Mouse (Mus musculus): ENCODE data around the gene Cd22. TPM values are rescaled to one million over a fixed set of nuclear protein-coding genes. Genes with fewer than 3 reads are reported as not detected.
A peak's percentile ranks its signal among the peaks of the same experiment; 100 is the strongest.
"Not testable (repeated sequence)": the region's sequence is repeated elsewhere in the genome, so short reads cannot be mapped to it uniquely, and the experiment has no call there.

Gene Cd22
- polyA plus RNA-seq, 1 experiment from 2014 or later = not detected

DNA sequence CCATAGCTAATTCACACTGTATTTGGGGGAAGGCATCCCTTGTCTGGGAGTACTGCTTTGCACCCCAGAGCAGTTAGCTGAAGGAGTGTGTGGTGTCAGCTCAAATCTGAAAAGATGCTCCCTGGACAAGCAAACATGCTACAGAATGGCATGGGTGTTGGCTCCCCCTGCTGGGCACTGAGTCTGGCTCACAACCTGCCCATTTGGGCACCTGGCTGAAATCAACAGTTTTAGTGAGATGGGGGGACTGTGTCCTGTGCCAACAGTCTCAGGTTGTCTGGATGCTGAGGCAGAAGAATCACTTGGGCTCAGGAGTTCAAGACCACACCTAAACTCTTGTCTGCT lies 20.9 kb downstream of the Cd22 start:
- Histone ChIP-seq H3K27me3 (ENCODE audit: low read depth, poor library complexity, severe bottlenecking) (peaks cover 4% of the 10 kb centered on the region; the same call in 1 of the 2 replicates), H3K27ac (no peak overlapping the region), H3K9me3 (replicated peaks) (no peaks in the 10 kb centered on the region), H3K36me3 (no peaks in the 10 kb centered on the region), H3K4me1 (peaks cover 11% of the 10 kb centered on the region; the same call in 1 of the 2 replicates), H3K4me3 (peak overlapping the region; percentile 36; the same call in 1 of the 2 replicates)
- peak; percentile 80 for DNase-seq (ENCODE audit: low spot score)

DNA sequence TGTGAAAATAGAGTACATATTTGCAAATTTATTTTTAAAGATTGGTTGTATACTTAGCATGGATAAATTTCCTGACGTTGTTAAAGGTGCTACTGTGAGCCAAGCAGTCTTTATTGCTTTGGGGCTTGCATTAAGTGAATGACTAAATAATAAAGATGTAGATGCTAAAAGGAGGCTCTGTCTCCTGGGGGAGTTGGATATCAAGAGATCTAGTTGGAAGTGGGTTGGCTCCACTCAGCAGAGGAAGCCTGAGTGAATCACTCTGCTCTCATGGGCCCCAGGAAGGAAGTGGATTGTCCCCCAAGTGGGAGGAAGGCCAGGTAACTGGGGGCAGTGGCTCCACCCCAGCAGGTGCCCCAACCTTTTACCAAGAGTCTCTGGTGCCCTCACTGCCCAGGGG lies 22.4 kb downstream of the Cd22 start:
- no peak overlapping the region for H3K4me3 ChIP-seq
- no peaks in the 10 kb centered on the region for H3K9me3 ChIP-seq (replicated peaks)
- no peaks in the 10 kb centered on the region for H3K36me3 ChIP-seq
- H3K4me1 ChIP-seq = peaks cover 11% of the 10 kb centered on the region; the same call in 1 of the 2 replicates
- 79% methylated on average over 1 of the region's 1 CpGs for WGBS
- no peak overlapping the region for H3K27ac ChIP-seq
- H3K27me3 ChIP-seq (ENCODE audit: low read depth, poor library complexity, severe bottlenecking) = peaks cover 4% of the 10 kb centered on the region; the same call in 1 of the 2 replicates
- DNase-seq (ENCODE audit: low spot score) = no peak

DNA sequence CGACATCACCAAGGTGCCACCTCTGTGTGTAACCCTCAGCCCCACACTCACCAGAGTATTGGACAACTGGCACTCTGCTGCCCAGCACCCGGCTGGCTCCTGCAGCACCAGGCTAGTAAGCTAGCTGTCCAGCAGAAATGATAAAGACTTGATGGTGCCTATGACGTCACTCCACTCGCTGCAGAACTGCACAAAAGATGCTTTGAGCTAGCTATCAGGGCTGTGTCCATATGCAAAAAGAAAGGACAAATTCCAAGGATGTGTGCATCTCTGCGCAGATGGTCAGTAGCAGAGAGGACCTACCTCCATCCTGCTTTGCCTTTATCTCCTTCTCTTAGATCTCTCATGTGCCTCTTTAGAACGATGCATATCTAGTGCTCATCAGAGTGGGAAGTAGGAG lies 24.1 kb downstream of the Cd22 start, which contains the start of gene Ffar3:
TSS of gene Ffar3 (minus strand) at position 101 of the 400 bp plus-strand sequence.
- H3K27ac ChIP-seq = no peak within 1 kb of the TSS

DNA sequence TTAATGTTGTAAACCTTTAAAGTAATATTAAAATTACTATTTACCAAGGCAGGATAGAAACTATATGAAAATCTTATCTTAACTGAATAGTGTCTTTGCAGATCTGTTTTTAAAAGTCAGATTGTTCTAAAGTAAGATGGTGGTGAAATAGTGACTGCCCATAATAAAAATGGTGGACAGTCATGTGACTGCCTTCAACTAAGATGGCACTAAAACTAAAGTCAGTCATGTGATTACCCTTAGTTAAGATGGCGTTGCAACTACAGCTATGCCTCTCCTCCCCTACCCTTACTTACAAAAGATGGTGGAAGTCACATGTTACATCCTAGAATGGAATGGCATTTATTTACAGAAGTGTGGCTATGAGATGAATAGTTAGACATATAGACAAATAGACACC lies 28.7 kb downstream of the Cd22 start:
- H3K27ac ChIP-seq = no peak overlapping the region
- peaks cover 4% of the 10 kb centered on the region; the same call in 1 of the 2 replicates for H3K27me3 ChIP-seq (ENCODE audit: low read depth, poor library complexity, severe bottlenecking)
- H3K4me3 ChIP-seq = no peak overlapping the region
- 86% methylated on average over 1 of the region's 1 CpGs for WGBS
- no peaks in the 10 kb centered on the region for H3K4me1 ChIP-seq
- H3K9me3 ChIP-seq (replicated peaks) = no peaks in the 10 kb centered on the region
- DNase-seq (ENCODE audit: low spot score) = no peak
- H3K36me3 ChIP-seq = no peaks in the 10 kb centered on the region

More for the DNA sequence above, 24.1 kb downstream of the Cd22 start, which contains the start of gene Ffar3:
- 89% methylated on average over 6 of the region's 6 CpGs for WGBS
- no peaks in the 10 kb centered on the region for H3K9me3 ChIP-seq (replicated peaks)
- H3K36me3 ChIP-seq = no peaks in the 10 kb centered on the region
- H3K4me1 ChIP-seq = peaks cover 11% of the 10 kb centered on the region; the same call in 1 of the 2 replicates
- no peak within 1 kb of the TSS for H3K4me3 ChIP-seq
- peaks cover 4% of the 10 kb centered on the region; the same call in 1 of the 2 replicates for H3K27me3 ChIP-seq (ENCODE audit: low read depth, poor library complexity, severe bottlenecking)
- DNase-seq (ENCODE audit: low spot score) = no peak

DNA sequence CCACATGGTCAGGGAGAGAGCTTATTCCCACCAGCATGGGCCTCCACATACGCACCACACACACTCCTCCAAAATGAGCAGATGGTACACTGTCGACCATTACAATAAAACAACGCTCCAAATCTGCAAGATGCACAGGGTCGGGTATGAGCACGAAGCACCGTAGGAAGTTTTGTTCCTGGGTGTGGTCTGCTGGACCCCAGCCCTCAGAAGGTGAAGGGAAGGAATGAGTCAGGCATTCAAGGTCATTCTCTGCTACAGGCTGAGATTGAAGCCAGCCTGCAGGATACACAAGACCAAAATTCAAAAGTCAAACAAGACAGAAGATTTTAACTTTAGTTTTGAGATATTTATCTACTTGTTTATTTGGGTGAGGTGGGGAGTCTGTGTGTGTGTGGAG lies 32.2 kb downstream of the Cd22 start:
- no peaks in the 10 kb centered on the region for H3K36me3 ChIP-seq
- no peaks in the 10 kb centered on the region for H3K27me3 ChIP-seq (ENCODE audit: low read depth, poor library complexity, severe bottlenecking)
- no peak overlapping the region for H3K27ac ChIP-seq
- H3K4me3 ChIP-seq = no peak overlapping the region
- H3K9me3 ChIP-seq (replicated peaks) = no peaks in the 10 kb centered on the region
- WGBS = 90% methylated on average over 6 of the region's 6 CpGs
- peaks cover 18% of the 10 kb centered on the region for H3K4me1 ChIP-seq
- DNase-seq (ENCODE audit: low spot score) = no peak

DNA sequence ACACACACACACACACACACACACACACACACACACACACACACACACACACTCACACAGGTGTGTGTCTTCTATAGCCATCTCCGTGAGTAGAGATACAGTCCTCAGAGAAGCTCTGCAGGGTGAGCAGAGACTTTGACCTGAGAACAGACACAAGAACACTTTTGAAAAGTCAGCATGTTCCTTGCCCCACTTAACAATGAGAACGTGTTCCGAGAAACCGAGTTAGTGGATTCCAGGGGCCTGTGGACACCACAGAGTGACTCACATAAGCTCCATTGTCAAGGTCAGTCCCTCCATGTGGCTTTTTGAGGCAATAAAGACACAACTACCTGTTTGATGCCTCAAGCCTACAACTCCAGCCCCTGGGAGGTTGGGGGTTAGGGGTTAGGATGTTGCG lies 32.8 kb downstream of the Cd22 start:
- Histone ChIP-seq H3K4me1 (peaks cover 18% of the 10 kb centered on the region), H3K4me3 (no peak overlapping the region), H3K36me3 (no peaks in the 10 kb centered on the region), H3K27me3 (ENCODE audit: low read depth, poor library complexity, severe bottlenecking) (no peaks in the 10 kb centered on the region), H3K9me3 (replicated peaks) (no peaks in the 10 kb centered on the region), H3K27ac (no peak overlapping the region)
- WGBS = 85% methylated on average over 5 of the region's 5 CpGs
- no peak for DNase-seq (ENCODE audit: low spot score)

DNA sequence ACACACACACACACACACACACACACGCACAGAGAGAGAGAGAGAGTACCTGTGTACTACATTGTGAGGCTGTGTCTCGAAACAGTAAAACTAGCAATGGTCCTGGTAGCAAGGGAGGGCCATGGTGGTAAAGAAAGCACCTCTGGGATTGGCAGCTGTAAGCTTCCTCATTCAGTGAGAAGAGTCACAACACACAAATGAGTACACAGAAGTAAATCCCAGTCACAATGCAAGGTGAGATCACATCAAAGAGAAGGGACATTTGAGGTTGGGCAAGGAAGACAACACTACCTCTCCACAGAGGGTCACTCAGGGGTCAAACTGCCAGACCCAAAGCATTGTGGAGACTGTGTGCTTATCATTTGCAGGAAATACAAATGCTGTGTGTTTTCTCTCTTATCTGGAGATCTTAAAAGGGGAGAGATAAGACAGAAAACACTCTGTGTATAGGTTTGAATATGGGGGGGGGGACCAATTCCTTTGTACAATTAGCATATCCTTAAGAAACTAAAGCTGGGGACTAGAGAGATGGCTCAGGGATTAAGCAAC lies 33.6 kb downstream of the Cd22 start:
- Histone ChIP-seq H3K4me3 (no peak overlapping the region), H3K4me1 (peaks cover 18% of the 10 kb centered on the region), H3K27me3 (ENCODE audit: low read depth, poor library complexity, severe bottlenecking) (no peaks in the 10 kb centered on the region), H3K27ac (no peak overlapping the region), H3K9me3 (replicated peaks) (no peaks in the 10 kb centered on the region), H3K36me3 (no peaks in the 10 kb centered on the region)
- DNase-seq (ENCODE audit: low spot score) = no peak
- WGBS = 72% methylated on average over 2 of the region's 2 CpGs

DNA sequence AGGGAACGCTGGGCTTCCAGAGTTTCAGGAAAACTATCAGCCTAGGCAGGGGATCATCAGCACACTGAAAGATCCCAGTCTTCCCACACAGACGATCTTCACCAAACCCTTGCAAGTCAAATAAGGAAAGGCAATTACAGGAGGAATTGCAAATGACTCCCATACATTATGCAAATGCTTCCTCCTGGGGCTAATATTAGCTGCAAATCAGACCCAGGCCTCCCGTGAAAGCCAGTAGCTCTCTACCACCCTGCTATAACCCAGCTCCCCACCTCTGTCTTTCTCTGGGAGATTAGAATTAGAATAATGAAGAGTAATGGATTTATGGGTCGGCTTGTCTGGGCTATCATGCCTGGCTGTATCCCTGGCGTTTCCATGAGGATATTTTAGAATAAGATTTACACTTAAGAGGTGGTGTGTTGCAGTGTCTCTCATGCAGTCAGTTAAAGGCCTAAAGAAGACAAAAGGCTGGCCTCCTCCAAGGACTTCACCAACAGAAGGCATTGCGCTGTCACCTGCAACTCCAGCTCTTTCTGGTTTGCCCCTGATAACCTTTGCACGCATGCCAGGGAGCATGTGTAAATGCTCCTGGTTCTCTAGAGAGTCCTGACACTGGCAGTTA lies 35.4 kb downstream of the Cd22 start:
- 22% methylated on average over 7 of the region's 7 CpGs for WGBS

DNA sequence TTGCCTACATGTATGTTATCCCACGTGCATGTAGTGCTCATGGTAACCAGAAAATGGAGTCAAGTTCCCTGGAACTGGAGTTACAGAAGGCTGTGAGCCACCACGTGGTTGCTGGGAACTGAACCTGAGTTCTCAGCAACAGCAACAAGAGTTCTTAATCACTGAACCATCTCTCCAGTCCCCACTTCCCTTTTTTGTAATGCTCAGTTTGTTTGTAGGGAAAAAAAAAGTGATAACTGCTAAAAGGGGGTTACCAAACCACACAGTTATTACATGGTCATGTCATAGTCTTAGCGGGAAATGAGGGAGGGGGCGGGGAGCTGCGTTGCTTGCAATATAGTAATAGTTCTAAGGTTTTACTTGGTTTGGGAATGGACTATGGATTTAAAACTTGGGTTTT lies 38.0 kb downstream of the Cd22 start:
- H3K9me3 ChIP-seq (replicated peaks) = no peaks in the 10 kb centered on the region
- no peak overlapping the region for H3K27ac ChIP-seq
- no peaks in the 10 kb centered on the region for H3K27me3 ChIP-seq (ENCODE audit: low read depth, poor library complexity, severe bottlenecking)
- DNase-seq (ENCODE audit: low spot score) = no peak
- H3K4me1 ChIP-seq = peaks cover 18% of the 10 kb centered on the region
- no peak overlapping the region for H3K4me3 ChIP-seq
- 89% methylated on average over 5 of the region's 5 CpGs for WGBS
- no peaks in the 10 kb centered on the region for H3K36me3 ChIP-seq

More for the DNA sequence above, 35.4 kb downstream of the Cd22 start:
- H3K4me3 ChIP-seq = no peak overlapping the region
- H3K36me3 ChIP-seq = no peaks in the 10 kb centered on the region
- H3K27ac ChIP-seq = no peak overlapping the region
- DNase-seq (ENCODE audit: low spot score) = no peak
- no peaks in the 10 kb centered on the region for H3K27me3 ChIP-seq (ENCODE audit: low read depth, poor library complexity, severe bottlenecking)
- H3K9me3 ChIP-seq (replicated peaks) = no peaks in the 10 kb centered on the region
- H3K4me1 ChIP-seq = peaks cover 18% of the 10 kb centered on the region

DNA sequence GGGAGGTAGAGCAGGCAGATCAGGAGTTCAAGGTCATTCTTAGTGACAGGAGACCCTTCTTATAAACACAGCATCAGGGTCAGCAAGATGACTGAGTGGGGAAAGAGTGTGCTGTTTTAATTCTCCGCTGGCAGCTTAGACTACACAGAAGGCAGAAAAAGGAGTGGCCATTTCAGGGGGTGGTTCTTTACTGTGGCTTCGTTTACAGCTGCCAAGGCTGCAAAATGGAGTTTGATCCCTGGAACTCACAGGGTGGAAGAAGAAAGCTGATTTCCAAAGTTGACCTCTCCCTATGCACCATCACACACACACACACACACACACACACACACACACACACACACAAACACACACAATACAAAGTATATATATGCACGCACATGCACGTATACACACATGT lies 38.8 kb downstream of the Cd22 start:
- H3K27me3 ChIP-seq (ENCODE audit: low read depth, poor library complexity, severe bottlenecking) = no peaks in the 10 kb centered on the region
- H3K9me3 ChIP-seq (replicated peaks) = no peaks in the 10 kb centered on the region
- no peak overlapping the region for H3K27ac ChIP-seq
- no peaks in the 10 kb centered on the region for H3K36me3 ChIP-seq
- 81% methylated on average over 4 of the region's 4 CpGs for WGBS
- H3K4me3 ChIP-seq = no peak overlapping the region
- H3K4me1 ChIP-seq = peaks cover 18% of the 10 kb centered on the region
- no peak for DNase-seq (ENCODE audit: low spot score)

DNA sequence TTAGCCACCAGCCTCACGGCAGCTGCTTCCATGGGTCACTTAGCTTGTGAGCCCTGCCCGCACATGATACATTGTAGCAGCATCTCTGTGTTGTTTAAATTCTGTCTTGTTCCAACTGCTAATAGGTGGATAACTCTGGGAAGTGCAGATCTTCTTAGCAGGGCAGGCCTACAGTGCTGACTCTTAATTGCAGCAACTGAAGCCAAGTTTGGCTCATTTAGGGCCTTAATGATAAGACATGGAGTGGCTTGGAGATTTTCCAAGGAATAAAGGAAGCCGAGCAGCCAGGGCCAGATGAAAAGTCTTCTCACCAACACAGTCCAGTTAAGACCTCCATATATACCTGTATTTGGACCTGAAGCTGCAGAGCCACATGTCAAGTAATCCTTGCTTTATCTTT lies 39.8 kb downstream of the Cd22 start:
- Histone ChIP-seq H3K27ac (no peak overlapping the region), H3K27me3 (ENCODE audit: low read depth, poor library complexity, severe bottlenecking) (no peaks in the 10 kb centered on the region), H3K9me3 (replicated peaks) (no peaks in the 10 kb centered on the region), H3K4me3 (no peak overlapping the region), H3K36me3 (no peaks in the 10 kb centered on the region), H3K4me1 (peaks cover 18% of the 10 kb centered on the region)
- no peak for DNase-seq (ENCODE audit: low spot score)
- 92% methylated on average over 3 of the region's 3 CpGs for WGBS

DNA sequence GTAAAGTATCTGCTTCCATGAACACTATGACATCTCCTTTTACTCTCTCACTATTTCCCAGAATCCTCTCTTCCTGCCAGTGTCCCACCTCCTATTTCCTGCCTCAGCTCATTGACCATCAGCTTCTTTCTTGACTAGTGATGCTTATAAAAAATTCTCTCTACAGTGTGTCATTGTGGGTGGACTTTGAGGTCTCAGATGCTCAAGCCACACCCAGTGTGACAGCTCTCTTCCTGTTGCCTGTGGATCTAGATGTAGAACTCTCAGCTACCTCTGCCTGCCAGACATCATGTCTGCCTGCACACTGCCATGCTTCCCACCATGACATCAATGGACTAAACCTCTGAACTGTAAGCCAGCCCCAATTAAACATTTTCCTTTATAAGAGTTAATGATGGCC lies 42.9 kb downstream of the Cd22 start:
- Histone ChIP-seq H3K4me1 (no peaks in the 10 kb centered on the region), H3K4me3 (no peak overlapping the region), H3K9me3 (replicated peaks) (no peaks in the 10 kb centered on the region), H3K27ac (no peak overlapping the region), H3K27me3 (ENCODE audit: low read depth, poor library complexity, severe bottlenecking) (no peaks in the 10 kb centered on the region), H3K36me3 (no peaks in the 10 kb centered on the region)
- no peak for DNase-seq (ENCODE audit: low spot score)

DNA sequence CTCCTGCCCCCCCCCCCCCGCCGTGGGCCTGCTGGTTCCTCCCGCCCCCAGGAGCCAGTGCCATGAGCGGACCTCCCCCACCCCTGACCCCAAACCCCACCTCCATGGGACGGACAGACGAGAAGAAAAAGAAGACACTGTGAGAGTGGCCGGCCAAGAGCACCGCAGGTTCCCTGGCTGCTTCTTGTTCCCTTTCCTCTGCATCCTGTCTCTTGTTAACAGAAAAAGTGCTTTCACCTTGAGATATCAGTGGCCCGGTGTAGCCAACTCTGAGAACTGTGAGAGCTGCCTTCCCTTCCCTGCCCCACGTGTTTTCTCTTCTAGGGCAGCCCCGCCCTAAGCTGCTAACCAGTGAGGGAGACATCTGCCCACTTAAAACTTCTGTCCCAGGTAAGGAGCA lies 47.5 kb downstream of the Cd22 start:
- H3K4me1 ChIP-seq; H3K27me3 ChIP-seq (ENCODE audit: low read depth, poor library complexity, severe bottlenecking); H3K4me3 ChIP-seq; H3K9me3 ChIP-seq (replicated peaks); H3K36me3 ChIP-seq; DNase-seq (ENCODE audit: low spot score); H3K27ac ChIP-seq: not testable (repeated sequence)
- WGBS = 51% methylated on average over 11 of the region's 11 CpGs

DNA sequence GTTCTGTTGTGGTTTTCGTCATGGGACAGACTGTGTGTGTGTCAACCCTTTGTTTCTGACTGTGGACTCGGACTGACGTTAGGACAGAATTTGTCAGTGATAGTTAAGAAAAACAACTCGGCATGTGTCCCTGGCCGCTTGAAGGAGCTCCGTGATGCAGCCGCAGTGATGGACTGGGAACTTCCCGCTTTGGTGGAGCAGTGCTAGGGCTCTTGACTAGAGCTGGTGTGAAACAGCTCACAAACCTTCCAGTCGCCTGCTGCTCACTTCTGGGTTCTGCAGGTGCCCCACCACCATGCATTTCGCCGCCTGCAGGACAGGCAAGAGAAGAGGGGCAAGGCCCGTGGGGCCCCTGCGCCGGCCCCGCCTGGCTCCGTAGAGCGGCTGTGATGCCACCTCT lies 47.9 kb downstream of the Cd22 start:
- H3K27me3 ChIP-seq (ENCODE audit: low read depth, poor library complexity, severe bottlenecking) = no peaks in the 10 kb centered on the region
- no peaks in the 10 kb centered on the region for H3K4me1 ChIP-seq
- DNase-seq (ENCODE audit: low spot score) = no peak
- H3K9me3 ChIP-seq (replicated peaks) = no peaks in the 10 kb centered on the region
- H3K27ac ChIP-seq = no peak overlapping the region
- WGBS = 82% methylated on average over 15 of the region's 17 CpGs
- H3K4me3 ChIP-seq = no peak overlapping the region
- H3K36me3 ChIP-seq = no peaks in the 10 kb centered on the region
